Mouse (Mus musculus) limb, embryonic 10.5 days (tissue): ENCODE data around the gene Olfr1371. TPM values are rescaled to one million over a fixed set of nuclear protein-coding genes. Genes with fewer than 3 reads are reported as not detected.

Source experiments
- DNase-seq: peaks from one replicate; pipeline ENCODE4 v3.0.0-alpha.2; 2017; ENCODE audit warnings: low spot score
- H3K27ac ChIP-seq: fragments of 300-500 bp; sonication (generic); 2 replicates; pipeline ENCODE4 v1.5.1; 2016; ENCODE audit warnings: mild to moderate bottlenecking
- H3K27me3 ChIP-seq: fragments of 300-500 bp; sonication (generic); 2 replicates; pipeline ENCODE4 v1.6.1; 2016; ENCODE audit warnings: low read depth, mild to moderate bottlenecking; ENCODE audit not compliant: poor library complexity, severe bottlenecking
- H3K36me3 ChIP-seq: fragments of 300-500 bp; sonication (generic); 2 replicates; pipeline ENCODE4 v1.6.1; 2016; ENCODE audit warnings: mild to moderate bottlenecking, moderate library complexity
- H3K4me1 ChIP-seq: fragments of 300-500 bp; sonication (generic); 2 replicates; pipeline ENCODE4 v1.6.1; 2016
- H3K4me3 ChIP-seq: fragments of 300-500 bp; sonication (generic); 2 replicates; pipeline ENCODE4 v1.5.1; 2016; ENCODE audit warnings: mild to moderate bottlenecking, moderate library complexity
- H3K9me3 ChIP-seq: fragments of 300-500 bp; sonication (generic); replicated peaks from 2 replicates; pipeline ENCODE4 v1.6.1; 2016; ENCODE audit warnings: mild to moderate bottlenecking
- WGBS: fragments of 180-500 bp; shearing (Covaris S2); methylation state at CpG from one replicate; pipeline ENCODE4 v1.1.7; 2016; 5-methylcytosine and 5-hydroxymethylcytosine counted together
- polyA plus RNA-seq: library from polyadenylated mRNA; unstranded; fragments of >200 nt; fragmentation: Nextera tagmentation; extraction: Ambion mirVana; gene quantifications from 2 replicates; pipeline ENCODE4 v1.2.1, GENCODE M21; 2016

Olfr1371 gene
- polyA plus RNA-seq, result not detected in 2 replicates

GRCm38 (mm10) chr11:52213887-52214286 is at the start of gene Olfr1371:
Gene Olfr1371, minus strand, starts transcription at chr11:52213987.
- Histone ChIP-seq H3K27me3 (no peaks in the 10 kb centered on the region), H3K4me1 (no peaks in the 10 kb centered on the region)
- no peak for DNase-seq

GRCm38 (mm10) chr11:52262338-52262737 is 48.6 kb upstream of the Olfr1371 start:
- no peak for DNase-seq
- peaks cover 21% of the 10 kb centered on the region; the same call in 1 of the 2 replicates for H3K4me1 ChIP-seq
- no peaks in the 10 kb centered on the region for H3K9me3 ChIP-seq
- H3K27me3 ChIP-seq, result no peaks in the 10 kb centered on the region
- H3K4me3 ChIP-seq, result no peak overlapping the region
- WGBS, result 86% methylated on average over 11 of the region's 11 CpGs
- H3K36me3 ChIP-seq, result peaks cover 65% of the 10 kb centered on the region
- H3K27ac ChIP-seq, result no peak overlapping the region

More at GRCm38 (mm10) chr11:52213887-52214286, at the start of gene Olfr1371:
- H3K4me3 ChIP-seq, result no peak within 1 kb of the TSS
- no peaks in the 10 kb centered on the region for H3K9me3 ChIP-seq
- H3K36me3 ChIP-seq, result no peaks in the 10 kb centered on the region
- no peak within 1 kb of the TSS for H3K27ac ChIP-seq

- H3K36me3 ChIP-seq, result peaks cover 69% of the 10 kb centered on the region
Observed at GRCm38 (mm10) chr11:52261937-52262336, 48.1 kb upstream of the Olfr1371 start.

GRCm38 (mm10) chr11:52260878-52261277 is 47.1 kb upstream of the Olfr1371 start:
- H3K27ac ChIP-seq, result peak overlapping the region; percentile 26; the same call in 1 of the 2 replicates
- no peak for DNase-seq
- peaks cover 15% of the 10 kb centered on the region; the same call in 1 of the 2 replicates for H3K4me1 ChIP-seq
- H3K27me3 ChIP-seq, result no peaks in the 10 kb centered on the region
- no peak overlapping the region for H3K4me3 ChIP-seq
- 86% methylated on average over 4 of the region's 4 CpGs for WGBS
- peaks cover 80% of the 10 kb centered on the region for H3K36me3 ChIP-seq
- H3K9me3 ChIP-seq, result no peaks in the 10 kb centered on the region

More at GRCm38 (mm10) chr11:52261937-52262336, 48.1 kb upstream of the Olfr1371 start:
- no peak for DNase-seq
- Histone ChIP-seq H3K27ac (no peak overlapping the region), H3K4me3 (no peak overlapping the region), H3K9me3 (no peaks in the 10 kb centered on the region), H3K4me1 (peaks cover 21% of the 10 kb centered on the region; the same call in 1 of the 2 replicates), H3K27me3 (no peaks in the 10 kb centered on the region)
- WGBS, result 70% methylated on average over 5 of the region's 5 CpGs

GRCm38 (mm10) chr11:52258711-52259110 is 44.9 kb upstream of the Olfr1371 start:
- H3K4me3 ChIP-seq, result no peak overlapping the region
- H3K9me3 ChIP-seq, result no peaks in the 10 kb centered on the region
- DNase-seq, result peak; percentile 24
- H3K4me1 ChIP-seq, result 0 out of 2 replicates have a peak, but pooled peaks cover 3% of the 10 kb centered on the region
- 80% methylated on average over 5 of the region's 5 CpGs for WGBS
- H3K27ac ChIP-seq, result no peak overlapping the region
- H3K27me3 ChIP-seq, result no peaks in the 10 kb centered on the region
- peaks cover 90% of the 10 kb centered on the region for H3K36me3 ChIP-seq

- H3K36me3 ChIP-seq, result peaks cover 94% of the 10 kb centered on the region
- peak; percentile 27 for DNase-seq
- H3K9me3 ChIP-seq, result no peaks in the 10 kb centered on the region
- H3K27me3 ChIP-seq, result no peaks in the 10 kb centered on the region
- WGBS, result 86% methylated on average over 3 of the region's 3 CpGs
- 0 out of 2 replicates have a peak, but pooled peaks cover 3% of the 10 kb centered on the region for H3K4me1 ChIP-seq
- no peak overlapping the region for H3K4me3 ChIP-seq
- no peak overlapping the region for H3K27ac ChIP-seq
Observed at GRCm38 (mm10) chr11:52257376-52257775, 43.6 kb upstream of the Olfr1371 start.

- Histone ChIP-seq H3K27ac (no peak overlapping the region), H3K27me3 (no peaks in the 10 kb centered on the region), H3K4me1 (0 out of 2 replicates have a peak, but pooled peaks cover 2% of the 10 kb centered on the region), H3K9me3 (no peaks in the 10 kb centered on the region), H3K4me3 (no peak overlapping the region), H3K36me3 (peaks cover 86% of the 10 kb centered on the region)
- DNase-seq, result peak; percentile 29
- WGBS, result 90% methylated on average over 8 of the region's 8 CpGs
Observed at GRCm38 (mm10) chr11:52255077-52255476, 41.3 kb upstream of the Olfr1371 start.

- Histone ChIP-seq H3K4me1 (no peaks in the 10 kb centered on the region), H3K9me3 (no peaks in the 10 kb centered on the region), H3K4me3 (no peak overlapping the region), H3K27me3 (no peaks in the 10 kb centered on the region), H3K36me3 (peaks cover 86% of the 10 kb centered on the region), H3K27ac (no peak overlapping the region)
- 74% methylated on average over 11 of the region's 11 CpGs for WGBS
- peak; percentile 67 for DNase-seq
Observed at GRCm38 (mm10) chr11:52253674-52254375, 40.0 kb upstream of the Olfr1371 start.

GRCm38 (mm10) chr11:52252692-52253091 is 38.9 kb upstream of the Olfr1371 start:
- H3K36me3 ChIP-seq, result peaks cover 86% of the 10 kb centered on the region

GRCm38 (mm10) chr11:52251770-52252169 is 38.0 kb upstream of the Olfr1371 start:
- Histone ChIP-seq H3K27ac (no peak overlapping the region), H3K4me1 (no peaks in the 10 kb centered on the region), H3K27me3 (no peaks in the 10 kb centered on the region), H3K4me3 (no peak overlapping the region), H3K9me3 (no peaks in the 10 kb centered on the region), H3K36me3 (peaks cover 86% of the 10 kb centered on the region)
- peak; percentile 19 for DNase-seq
- 85% methylated on average over 5 of the region's 5 CpGs for WGBS

More at GRCm38 (mm10) chr11:52252692-52253091, 38.9 kb upstream of the Olfr1371 start:
- H3K27me3 ChIP-seq, result no peaks in the 10 kb centered on the region
- H3K27ac ChIP-seq, result no peak overlapping the region
- no peaks in the 10 kb centered on the region for H3K9me3 ChIP-seq
- no peak overlapping the region for H3K4me3 ChIP-seq
- no peaks in the 10 kb centered on the region for H3K4me1 ChIP-seq
- 81% methylated on average over 1 of the region's 1 CpGs for WGBS
- peak; percentile 18 for DNase-seq

- Histone ChIP-seq H3K27ac (no peak overlapping the region), H3K27me3 (no peaks in the 10 kb centered on the region), H3K4me3 (no peak overlapping the region), H3K9me3 (no peaks in the 10 kb centered on the region), H3K36me3 (peaks cover 85% of the 10 kb centered on the region), H3K4me1 (no peaks in the 10 kb centered on the region)
- DNase-seq, result peak; percentile 21
- WGBS, result 92% methylated on average over 2 of the region's 2 CpGs
Observed at GRCm38 (mm10) chr11:52249452-52249851, 35.7 kb upstream of the Olfr1371 start.

- WGBS, result 91% methylated on average over 4 of the region's 4 CpGs
- DNase-seq, result no peak
- H3K4me1 ChIP-seq, result no peaks in the 10 kb centered on the region
Observed at GRCm38 (mm10) chr11:52240898-52241542, 27.2 kb upstream of the Olfr1371 start.

GRCm38 (mm10) chr11:52234509-52234908 is 20.7 kb upstream of the Olfr1371 start:
- no peaks in the 10 kb centered on the region for H3K9me3 ChIP-seq
- no peaks in the 10 kb centered on the region for H3K27me3 ChIP-seq
- H3K4me1 ChIP-seq, result peaks cover 18% of the 10 kb centered on the region
- DNase-seq, result no peak
- peaks cover 46% of the 10 kb centered on the region for H3K36me3 ChIP-seq
- H3K27ac ChIP-seq, result no peak overlapping the region
- H3K4me3 ChIP-seq, result no peak overlapping the region

More at GRCm38 (mm10) chr11:52240898-52241542, 27.2 kb upstream of the Olfr1371 start:
- Histone ChIP-seq H3K36me3 (peaks cover 94% of the 10 kb centered on the region), H3K9me3 (no peaks in the 10 kb centered on the region), H3K27ac (no peak overlapping the region), H3K27me3 (no peaks in the 10 kb centered on the region), H3K4me3 (no peak overlapping the region)
